Mouse (Mus musculus) monocyte, adult 5-6 weeks (primary cell): ENCODE results near the gene Ptgir. TPM values are rescaled to one million over a fixed set of nuclear protein-coding genes. Genes with fewer than 3 reads are reported as not detected.

ENCODE experiments used
- ATAC-seq: fragments of 153-309, 156-312 bp; replicated peaks from 2 replicates; pipeline ENCODE4 v1.8.0; 2017; ENCODE audit warnings: mild to moderate bottlenecking; ENCODE audit not compliant: low TSS enrichment, insufficient number of reproducible peaks, severe bottlenecking, poor library complexity, low FRiP score
- total RNA-seq: library from RNA; stranded (forward); fragments of 200-1000, 200-491, 200-594 nt; gene quantifications from 3 replicates; pipeline ENCODE4 v1.2.3, GENCODE M21; 2017

Ptgir gene
- total RNA-seq, 1 experiment from 2014 or later: 15.4 TPM

- ATAC-seq: peak; percentile 62
Measured at GRCm38 (mm10) chr7:16913806-16914452, 7.6 kb downstream of the Ptgir start.

- ATAC-seq: no peak
Measured at GRCm38 (mm10) chr7:16914453-16915343, 8.4 kb downstream of the Ptgir start.

- no peak for ATAC-seq
Measured at GRCm38 (mm10) chr7:16915461-16916340, 9.4 kb downstream of the Ptgir start.

GRCm38 (mm10) chr7:16916342-16917265 is 10.3 kb downstream of the Ptgir start:
- no peak for ATAC-seq

- no peak for ATAC-seq
Measured at GRCm38 (mm10) chr7:16917447-16917846, 11.2 kb downstream of the Ptgir start.

- no peak for ATAC-seq
Measured at GRCm38 (mm10) chr7:16918014-16918413, 11.7 kb downstream of the Ptgir start.

GRCm38 (mm10) chr7:16918670-16919069 is 12.4 kb downstream of the Ptgir start:
- no peak for ATAC-seq

GRCm38 (mm10) chr7:16919395-16920149 is 13.3 kb downstream of the Ptgir start:
- no peak for ATAC-seq

GRCm38 (mm10) chr7:16920150-16920579 is 13.9 kb downstream of the Ptgir start:
- no peak for ATAC-seq

- ATAC-seq: no peak
Measured at GRCm38 (mm10) chr7:16920818-16921791, 14.8 kb downstream of the Ptgir start.

GRCm38 (mm10) chr7:16921881-16922335 is 15.6 kb downstream of the Ptgir start:
- no peak for ATAC-seq

- no peak for ATAC-seq
Measured at GRCm38 (mm10) chr7:16922360-16922973, 16.2 kb downstream of the Ptgir start.

GRCm38 (mm10) chr7:16923283-16924036 is 17.2 kb downstream of the Ptgir start:
- ATAC-seq: 0 out of 2 replicates have a peak, but pooled peaks have one; percentile 0

- ATAC-seq: peak; percentile 84
Measured at GRCm38 (mm10) chr7:16924037-16924834, 17.9 kb downstream of the Ptgir start, which contains the start of gene Calm3. Calm3 (minus strand) TSS chr7:16924114.
